Mouse (Mus musculus): Measurements from ENCODE around the gene Bnc2. TPM values are rescaled to one million over a fixed set of nuclear protein-coding genes. Genes with fewer than 3 reads are reported as not detected.
A peak's percentile ranks its signal among the peaks of the same experiment; 100 is the strongest.

Bnc2 gene
- total RNA-seq, 2 experiments from 2014 or later = 3.4 to 5.3 TPM

DNA sequence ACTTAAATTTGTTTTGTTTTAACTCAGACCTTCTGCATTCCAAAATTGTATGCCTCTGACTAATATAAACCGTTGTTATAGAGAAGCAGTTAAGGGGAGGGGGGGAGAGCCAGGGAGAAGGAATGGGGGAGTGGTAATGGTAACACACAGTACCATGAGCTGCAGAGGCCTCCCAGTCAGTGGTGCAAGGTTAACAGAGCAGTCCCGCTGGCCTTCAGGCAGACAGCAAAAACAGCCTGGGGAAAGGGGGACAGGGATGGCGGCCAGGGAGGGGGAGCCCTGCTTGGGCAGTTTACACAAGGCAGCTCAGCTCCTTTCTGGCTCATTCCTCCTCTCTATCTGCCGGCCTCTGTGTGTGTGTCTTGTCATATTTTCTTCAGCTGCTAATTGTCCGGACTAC, 151.9 kb downstream of the Bnc2 start:
- intact Hi-C loops (cut with DNase I) = no loop called here
- peak; percentile 16 for DNase-seq

DNA sequence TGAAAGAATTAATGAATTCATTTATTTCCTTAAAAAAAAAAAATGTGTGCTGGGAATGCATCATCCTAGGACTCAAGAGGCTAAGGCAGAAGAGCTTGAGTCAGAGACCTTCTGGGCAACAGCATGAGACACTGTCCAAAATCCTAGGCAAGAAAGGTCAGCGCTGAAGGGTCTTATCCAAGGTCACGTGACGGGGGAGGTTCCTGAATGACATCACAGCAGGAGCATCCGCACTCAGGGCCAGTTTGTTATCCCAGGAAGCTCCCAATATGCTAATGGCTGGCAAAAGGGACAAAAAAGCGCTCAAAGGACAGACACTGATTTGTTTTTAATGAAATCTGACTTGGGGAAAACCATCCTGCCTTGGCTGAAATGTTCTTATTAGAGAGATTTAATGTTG, 153.5 kb downstream of the Bnc2 start:
- intact Hi-C loops (cut with DNase I) = no loop called here
- DNase-seq = no peak

- intact Hi-C loops (cut with DNase I) = no loop called here
- DNase-seq = no peak
Observed at GRCm38 (mm10) chr4:84510466-84510865, 164.6 kb downstream of the Bnc2 start.

- DNase-seq = no peak
- intact Hi-C loops (cut with DNase I) = no loop called here
Observed at GRCm38 (mm10) chr4:84507551-84507950, 167.5 kb downstream of the Bnc2 start.

GRCm38 (mm10) chr4:84502581-84503269, 172.3 kb downstream of the Bnc2 start:
- DNase-seq = no peak
- intact Hi-C loops (cut with DNase I) = no loop called here

DNA sequence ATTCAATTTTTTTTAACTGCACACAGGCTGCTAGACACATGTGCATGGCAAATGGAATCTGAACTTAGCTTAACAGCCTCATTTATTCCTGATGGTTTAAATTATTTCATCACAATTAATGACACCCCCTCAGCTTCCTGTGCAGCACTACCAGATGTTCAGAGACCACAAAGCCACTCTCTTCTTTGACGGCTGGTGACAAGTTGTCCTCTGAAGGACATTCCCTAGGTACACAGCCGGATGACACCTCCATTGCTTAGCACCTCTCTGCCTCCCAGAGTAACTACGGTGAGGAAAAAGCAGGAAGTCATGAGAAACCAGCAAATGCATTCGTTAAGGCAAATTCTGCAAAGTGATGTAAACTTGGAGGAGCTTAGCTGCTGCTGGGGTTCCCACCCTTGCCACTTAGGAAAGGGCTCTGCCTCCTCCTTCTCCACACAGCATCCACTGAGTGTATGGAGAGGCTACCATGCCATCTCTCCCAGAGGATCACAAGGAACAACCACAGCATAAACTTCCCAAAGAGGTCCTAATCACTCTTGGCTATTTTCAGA, 174.2 kb downstream of the Bnc2 start:
- no peak for DNase-seq
- intact Hi-C loops (cut with DNase I) = no loop called here

GRCm38 (mm10) chr4:84500259-84500658, 174.8 kb downstream of the Bnc2 start:
- intact Hi-C loops (cut with DNase I) = no loop called here
- no peak for DNase-seq

GRCm38 (mm10) chr4:84498469-84498868, 176.6 kb downstream of the Bnc2 start:
- intact Hi-C loops (cut with DNase I) = no loop called here
- DNase-seq = no peak

DNA sequence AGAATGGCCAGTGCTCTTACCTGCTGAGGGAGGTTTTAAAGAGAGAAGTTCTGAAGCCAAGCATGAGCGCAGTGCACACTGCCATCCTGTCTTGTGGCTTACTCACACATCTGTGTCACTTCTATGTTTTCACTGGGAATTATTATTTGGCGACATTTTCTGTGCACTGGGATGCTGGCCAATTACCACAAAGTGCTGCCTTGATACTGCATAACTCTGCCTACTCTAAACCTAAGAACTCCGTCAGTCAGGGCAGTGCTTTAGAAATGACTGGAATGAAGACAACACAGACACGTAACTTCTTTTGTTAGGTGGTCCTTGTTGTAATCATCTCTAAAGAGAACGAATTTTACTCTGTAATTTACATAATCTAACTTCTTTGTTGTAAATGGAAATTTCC, 186.8 kb downstream of the Bnc2 start:
- intact Hi-C loops (cut with DNase I) = no loop called here
- no peak for DNase-seq

GRCm38 (mm10) chr4:84482680-84483079, 192.4 kb downstream of the Bnc2 start:
- intact Hi-C loops (cut with DNase I) = no loop called here
- DNase-seq = no peak

DNA sequence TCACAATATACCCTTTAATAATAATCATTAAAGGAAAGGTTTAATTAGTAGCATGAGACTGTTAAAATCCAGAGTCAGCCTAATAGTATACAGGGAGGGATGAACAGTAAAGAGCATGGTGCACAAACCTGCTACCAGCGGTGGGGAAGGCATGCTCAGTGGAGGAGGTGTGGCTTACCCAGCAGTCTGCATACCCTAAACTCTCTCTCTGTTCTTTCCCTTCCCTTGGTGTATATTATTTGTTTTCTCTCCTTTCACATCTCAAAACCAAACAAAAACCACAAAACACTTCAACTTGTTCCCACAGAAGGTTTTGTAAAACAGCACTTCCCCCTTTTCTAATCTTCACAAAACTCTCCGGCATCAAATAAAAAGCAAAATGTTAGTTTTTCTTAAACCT, 202.4 kb downstream of the Bnc2 start:
- no peak for DNase-seq
- intact Hi-C loops (cut with DNase I) = no loop called here

DNA sequence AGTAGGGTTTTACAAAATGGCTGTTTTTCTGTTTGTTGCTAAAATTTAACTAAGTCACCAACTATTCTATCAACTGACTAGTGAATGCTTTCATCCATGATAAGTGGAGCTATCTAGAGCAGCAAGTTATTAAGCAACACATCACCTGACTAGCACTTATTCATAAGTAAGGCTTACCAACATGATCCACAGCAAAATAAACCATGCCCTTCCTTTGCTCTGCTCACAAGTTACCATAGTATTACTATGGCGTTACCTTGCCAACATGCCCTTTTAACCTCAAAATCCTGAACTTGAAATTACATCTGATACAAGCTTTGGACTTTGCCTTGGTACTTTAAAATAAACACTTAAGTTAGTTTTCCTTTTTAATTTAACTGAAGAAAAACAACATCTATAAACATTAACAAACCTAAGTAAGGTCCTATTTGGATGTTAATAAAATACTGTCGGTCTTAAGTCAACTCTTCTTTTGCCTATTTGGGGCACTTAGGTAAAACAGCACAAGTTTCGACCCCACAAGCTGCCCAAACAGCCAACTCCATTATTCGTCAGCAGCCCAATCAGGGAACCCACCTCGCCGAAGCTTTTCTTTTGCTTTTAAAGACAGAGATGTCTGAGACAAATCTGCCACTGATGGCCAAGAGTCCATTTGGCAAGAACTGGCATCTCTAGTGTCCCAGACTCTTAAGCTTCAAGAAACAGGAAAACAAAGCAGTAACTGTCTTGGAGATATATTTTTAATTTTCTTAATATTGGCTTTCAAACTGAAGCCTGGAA, 204.8 kb downstream of the Bnc2 start:
- no peak for DNase-seq
- intact Hi-C loops (cut with DNase I) = no loop called here

- DNase-seq = no peak
- intact Hi-C loops (cut with DNase I) = no loop called here
Observed at GRCm38 (mm10) chr4:84469400-84469799, 205.7 kb downstream of the Bnc2 start.

- no peak for DNase-seq
- intact Hi-C loops (cut with DNase I) = no loop called here
Observed at GRCm38 (mm10) chr4:84467722-84468121, 207.4 kb downstream of the Bnc2 start.

DNA sequence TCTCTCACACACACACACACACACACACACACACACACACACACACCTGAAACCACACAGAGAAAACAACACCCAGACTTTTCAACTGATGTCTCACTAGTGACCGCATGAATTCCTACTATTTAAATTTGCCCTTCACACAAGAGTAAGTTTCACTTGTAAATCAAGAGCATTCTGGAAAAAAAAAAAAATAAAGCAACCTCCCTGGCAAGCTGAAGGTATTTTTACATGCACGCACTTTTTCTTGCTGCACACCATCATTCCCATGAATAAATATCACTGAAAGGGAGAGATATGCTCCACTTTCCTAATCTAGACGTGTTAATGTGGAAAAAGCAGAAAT, 216.9 kb downstream of the Bnc2 start:
- intact Hi-C loops (cut with DNase I) = no loop called here
- no peak for DNase-seq

GRCm38 (mm10) chr4:84457512-84458217, 217.4 kb downstream of the Bnc2 start:
- intact Hi-C loops (cut with DNase I) = no loop called here
- no peak for DNase-seq

DNA sequence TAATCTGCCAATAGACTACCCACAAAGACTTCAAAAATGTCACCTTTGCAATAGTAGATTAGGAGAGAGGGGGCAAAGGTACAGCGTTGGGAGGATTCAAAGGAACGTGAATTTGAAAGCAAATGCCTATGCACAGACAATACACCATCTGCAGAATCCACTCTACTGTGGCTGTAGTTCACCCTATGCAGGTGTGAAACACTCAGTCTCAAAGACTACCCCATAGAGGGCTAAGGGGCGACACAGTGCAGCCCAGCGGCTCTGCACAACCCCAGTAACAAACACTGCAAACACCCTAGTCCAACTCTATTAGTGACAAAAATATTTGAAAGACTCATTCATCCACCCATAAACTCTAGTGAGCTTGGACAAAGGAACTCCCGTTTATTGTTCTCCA, 218.2 kb downstream of the Bnc2 start:
- intact Hi-C loops (cut with DNase I) = no loop called here

DNA sequence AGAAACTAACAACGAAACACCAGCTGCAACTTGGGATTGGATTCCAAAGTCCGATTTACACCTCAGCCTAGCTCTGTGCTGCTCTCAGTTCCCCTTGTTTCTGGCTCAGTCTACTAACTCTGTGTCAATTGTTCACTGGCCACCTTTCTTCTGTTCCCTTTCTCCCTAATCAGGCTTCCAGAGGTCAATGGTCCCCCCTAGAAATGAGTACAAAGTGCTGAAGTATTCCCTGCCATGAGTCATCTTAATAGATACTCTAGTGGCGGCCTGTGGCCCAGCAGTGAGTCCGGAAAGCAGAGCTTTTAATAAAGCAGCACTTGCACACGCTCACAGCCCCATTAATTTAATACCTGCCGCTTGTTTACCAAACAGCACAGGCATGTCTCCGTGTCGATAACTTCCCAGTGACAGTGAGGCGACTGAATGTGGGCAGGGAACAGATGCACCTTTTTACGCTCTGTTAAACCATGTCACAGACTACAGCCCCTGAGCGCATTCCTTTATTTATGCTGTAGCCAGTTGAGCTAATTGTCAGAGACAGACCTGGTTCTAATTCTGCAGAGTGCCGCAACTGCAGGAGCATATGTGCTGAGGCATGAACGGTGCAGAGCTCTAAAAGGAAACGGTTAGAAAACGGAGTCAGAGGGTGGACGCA, 218.8 kb downstream of the Bnc2 start:
- peak; percentile 0 for DNase-seq
- intact Hi-C loops (cut with DNase I) = no loop called here

More for the DNA sequence above, 218.2 kb downstream of the Bnc2 start:
- DNase-seq = no peak

- intact Hi-C loops (cut with DNase I) = no loop called here
- DNase-seq = no peak
Observed at GRCm38 (mm10) chr4:84454493-84454892, 220.6 kb downstream of the Bnc2 start.

DNA sequence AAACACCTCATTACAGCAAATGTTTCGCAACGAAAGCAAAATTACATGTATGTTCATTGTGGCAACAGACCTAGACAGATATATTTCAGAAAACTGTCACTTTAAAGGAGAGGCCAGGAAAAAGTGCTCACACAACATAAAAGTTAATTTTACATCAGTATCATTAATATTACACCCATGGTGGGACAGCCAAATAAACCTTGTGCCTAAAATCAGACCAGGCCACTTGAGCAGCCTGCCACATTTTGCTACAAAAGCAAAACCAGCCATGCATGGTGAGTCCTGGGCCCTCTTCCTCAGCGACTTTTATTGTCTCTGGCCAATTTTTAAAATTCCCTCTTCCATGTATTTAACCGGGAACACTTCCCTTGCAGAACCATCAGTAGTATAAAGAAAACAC, 221.5 kb downstream of the Bnc2 start:
- no peak for DNase-seq
- intact Hi-C loops (cut with DNase I) = no loop called here

GRCm38 (mm10) chr4:84452642-84453041, 222.4 kb downstream of the Bnc2 start:
- DNase-seq = no peak
- intact Hi-C loops (cut with DNase I) = no loop called here
